Mouse (Mus musculus) ES-E14 (cell line): Measurements from ENCODE around the gene Blnk.

Source experiments
- HCFC1 ChIP-seq: IDR thresholded peaks from 2 replicates; pipeline ENCODE4 v1.6.1; 2012; ENCODE audit warnings: low read length, inconsistent platforms, borderline replicate concordance; ENCODE audit not compliant: insufficient read depth
- MAFK ChIP-seq: IDR thresholded peaks from 2 replicates; pipeline ENCODE4 v1.6.1; 2014; ENCODE audit warnings: mild to moderate bottlenecking, low read depth, low read length, inconsistent platforms; ENCODE audit not compliant: insufficient read depth
- ZC3H11A ChIP-seq: IDR thresholded peaks from 2 replicates; pipeline ENCODE4 v1.6.1; 2012; ENCODE audit warnings: low read depth, mild to moderate bottlenecking, inconsistent platforms, low read length, borderline replicate concordance
- ZNF384 ChIP-seq: IDR thresholded peaks from 2 replicates; pipeline ENCODE4 v1.6.1; 2012; ENCODE audit warnings: low read depth, low read length, inconsistent platforms

- TF ChIP-seq MAFK: no peak
- no peak for TF ChIP-seq ZNF384
- TF ChIP-seq HCFC1: no peak
- TF ChIP-seq ZC3H11A: no peak
These were observed 2.4 kb upstream of the Blnk start for GRCm38 (mm10) chr19:40996722-40997121.
